Comparison of ENCODE assay signal across 31 mouse cellular contexts in the genomic region with DNA sequence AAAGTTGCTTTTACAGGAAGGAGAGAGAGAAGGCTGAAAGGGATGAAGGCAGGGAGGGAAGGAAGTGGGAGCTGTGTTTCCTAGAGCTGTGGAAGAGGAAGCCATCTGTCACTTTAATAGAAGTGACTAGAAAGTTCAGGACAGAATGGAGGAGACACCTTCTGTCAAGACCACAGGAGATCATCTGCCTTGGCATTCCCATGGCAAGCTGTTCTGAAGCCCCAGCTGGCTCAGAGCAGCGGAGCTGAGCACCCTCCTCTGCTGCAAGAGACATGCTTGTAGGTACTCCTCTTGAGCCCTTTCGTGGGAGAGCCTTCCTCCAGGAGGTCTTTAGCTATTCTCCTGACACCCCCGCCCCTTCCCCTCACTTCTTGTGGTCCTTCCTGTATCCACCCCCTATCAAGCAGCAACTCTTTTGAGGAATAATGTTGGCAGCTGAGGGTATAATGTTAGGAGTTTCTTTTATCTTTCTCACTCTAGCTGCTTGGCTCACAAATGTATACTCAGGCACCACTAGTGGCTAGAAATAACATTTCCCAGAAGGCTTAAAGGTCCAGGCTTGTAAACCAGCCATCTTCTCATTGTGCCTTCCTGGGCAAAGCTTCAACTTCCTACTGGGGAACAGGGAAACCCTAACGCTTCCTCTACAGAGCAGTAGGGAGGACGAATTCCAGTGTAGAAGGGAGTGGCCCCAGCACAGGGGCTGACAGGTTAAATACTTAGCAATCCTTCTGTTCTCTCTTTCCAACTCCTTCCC. TPM values are rescaled to one million over a fixed set of nuclear protein-coding genes. Genes with fewer than 3 reads are reported as not detected.
DNase-seq lines count a peak whose midpoint lies in the region; TF ChIP-seq lines count a peak whose summit lies in the region.
"Had no signal": no experiment of that assay in that cellular context is flagged by ENCODE, and none has a peak within 500 bp of the region (broad histone marks: within the 10 kb centered on the region; RNA-seq: fewer than 3 reads in every experiment).

No protein-coding gene starts in this region.

- H3K27ac ChIP-seq in heart, embryonic 10.5 days, result no peak overlapping the region
- no peak overlapping the region for H3K27ac ChIP-seq in cerebellum, adult 2 months (ENCODE audit: insufficient read depth, low read length)
- H3K27ac ChIP-seq: embryonic facial prominence, embryonic 10.5 days; embryonic facial prominence, embryonic 15.5 days; forebrain, embryonic 13.5 days; intestine, embryonic 15.5 days; kidney, postnatal 0 days; limb, embryonic 10.5 days; limb, embryonic 15.5 days; liver, embryonic 13.5 days had no signal

- 54% methylated on average over 5 of the region's 5 CpGs for WGBS in heart, embryonic 10.5 days
- WGBS in cerebellum, adult 2 months, result 18% methylated on average over 5 of the region's 5 CpGs

- peak; percentile 58 for DNase-seq in heart, embryonic 10.5 days (ENCODE audit: low spot score)
- DNase-seq in heart, postnatal 25 days (ENCODE audit: low spot score), result no peak
- peak; percentile 54 to 75 for DNase-seq in cerebellum, adult 2 months
- DNase-seq in cerebellum, postnatal 14 days, result peak; percentile 43 to 72
- DNase-seq in lung, adult 18-20 months, result no peak
- no peak for DNase-seq in lung, postnatal 36 days
- no peak for DNase-seq in lung, postnatal 4 days
- DNase-seq: adrenal gland, postnatal 10 days; gastrocnemius, postnatal 10 days; kidney, adult 8-10 months; layer of hippocampus, adult 9-11 months; liver, embryonic 13.5 days; lung, adult 2 months; lung, postnatal 10 days; spleen, adult 18-20 months; thymus, adult 2 months; thymus, postnatal 4 days had no signal

- H3K27me3 ChIP-seq in heart, embryonic 10.5 days (ENCODE audit: insufficient read depth, poor library complexity, severe bottlenecking), result 0 out of 2 replicates have a peak, but pooled peaks cover 3% of the 10 kb centered on the region
- no peaks in the 10 kb centered on the region for H3K27me3 ChIP-seq in cerebellum, adult 2 months (ENCODE audit: control insufficient read depth, insufficient read depth, low read length)
- H3K27me3 ChIP-seq: embryonic facial prominence, embryonic 15.5 days; forebrain, embryonic 13.5 days; intestine, embryonic 15.5 days; limb, embryonic 15.5 days; liver, embryonic 13.5 days; Patski had no signal

- H3K9me3 ChIP-seq in heart, embryonic 10.5 days, result no peaks in the 10 kb centered on the region; the same call in 1 of the 2 replicates
- H3K9me3 ChIP-seq: embryonic facial prominence, embryonic 15.5 days; forebrain, embryonic 13.5 days; intestine, embryonic 15.5 days; limb, embryonic 10.5 days; limb, embryonic 15.5 days; liver, embryonic 13.5 days had no signal

- intact Hi-C loops in heart, postnatal 25 days (cut with DNase I), result no loop called here

- no peak overlapping the region for H3K4me3 ChIP-seq in heart, embryonic 10.5 days
- no peak overlapping the region for H3K4me3 ChIP-seq in cerebellum, adult 2 months (replicated peaks; ENCODE audit: insufficient read depth, low read depth, low read length)
- H3K4me3 ChIP-seq: embryonic facial prominence, embryonic 10.5 days; embryonic facial prominence, embryonic 15.5 days; forebrain, embryonic 13.5 days; intestine, embryonic 15.5 days; limb, embryonic 10.5 days; limb, embryonic 15.5 days; liver, embryonic 13.5 days had no signal

- H3K36me3 ChIP-seq in heart, embryonic 10.5 days, result no peaks in the 10 kb centered on the region
- H3K36me3 ChIP-seq: embryonic facial prominence, embryonic 10.5 days; embryonic facial prominence, embryonic 15.5 days; intestine, embryonic 15.5 days; limb, embryonic 10.5 days; limb, embryonic 15.5 days; liver, embryonic 13.5 days had no signal

- no peak for TF ChIP-seq CTCF in cerebellum, adult 2 months (IDR thresholded peaks at IDR 0.05; ENCODE audit: borderline replicate concordance, insufficient read depth, low read depth, low read length)

- peaks cover 8% of the 10 kb centered on the region; the same call in 1 of the 2 replicates for H3K4me1 ChIP-seq in heart, embryonic 10.5 days
- H3K4me1 ChIP-seq in cerebellum, adult 2 months (ENCODE audit: control insufficient read depth, insufficient read depth, low read length), result peaks cover 7% of the 10 kb centered on the region
- H3K4me1 ChIP-seq: forebrain, embryonic 13.5 days; intestine, embryonic 15.5 days; liver, embryonic 13.5 days had no signal

- TF ChIP-seq POLR2A in cerebellum, adult 2 months (IDR thresholded peaks at IDR 0.05; ENCODE audit: borderline replicate concordance, insufficient read depth, low read length), result no peak

RNA-seq across cellular contexts. Expression of gene Fbxo7, which starts 40.7 kb away (rescaled TPM):
- 22.5 and 28.1 TPM in 2 replicates for polyA plus RNA-seq in heart, embryonic 10.5 days (2016; fragmentation: Nextera tagmentation; extraction: Ambion mirVana)
- 10 to 100 TPM; 12.3 to 15.4 TPM for total RNA-seq in heart, postnatal 25 days (2021)
- polyA plus RNA-seq in cerebellum, adult 2 months (2012; rRNA removed), result 40.8 and 50.5 TPM in 2 replicates

RNA-seq across cellular contexts. Expression of gene Bpifc, which starts 50.7 kb away (rescaled TPM):
- polyA plus RNA-seq in heart, embryonic 10.5 days (2016; fragmentation: Nextera tagmentation; extraction: Ambion mirVana), result 0.13 TPM in 1 of 2 replicates, not detected in the other
- total RNA-seq in heart, postnatal 25 days (2021), result not detected
- polyA plus RNA-seq in cerebellum, adult 2 months (2012; rRNA removed), result 0.11 TPM in 1 of 2 replicates, not detected in the other
- total RNA-seq: gastrocnemius, postnatal 10 days; left cerebral cortex, postnatal 10 days; MEL; neutrophil, adult 5-6 weeks had no signal
- polyA plus RNA-seq: embryonic facial prominence, embryonic 10.5 days; forebrain, embryonic 13.5 days; heart, embryonic 11.5 days; limb, embryonic 10.5 days; liver, embryonic 13.5 days; midbrain, embryonic 16.5 days; neural tube, embryonic 11.5 days had no signal

Comparison
In these comparisons a context has a peak if more than half of its experiments do, and no peak if none do; other contexts are left out.
1. DNase-seq: peak in heart, embryonic 10.5 days (single experiment), cerebellum, adult 2 months (2 of 2) and cerebellum, postnatal 14 days (2 of 2); none in heart, postnatal 25 days (single experiment), lung, adult 18-20 months (0 of 2), lung, postnatal 36 days (single experiment) and lung, postnatal 4 days (0 of 2).